In genomic region chr5:120018126-120018525, GRCm38 (mm10) we compare ENCODE assay signal across 18 mouse cellular contexts.
"Had no signal": no experiment of that assay in that cellular context is flagged by ENCODE, and none has a peak within 500 bp of the region (broad histone marks: within the 10 kb centered on the region; RNA-seq: fewer than 3 reads in every experiment).

No protein-coding gene starts in this region.

- H3K9me3 ChIP-seq: midbrain, embryonic 10.5 days; midbrain, embryonic 12.5 days; neural tube, embryonic 13.5 days; neural tube, embryonic 15.5 days had no signal

- ATAC-seq: midbrain, embryonic 16.5 days had no signal

- H3K4me3 ChIP-seq: midbrain, embryonic 10.5 days; midbrain, embryonic 12.5 days; neural tube, embryonic 13.5 days; neural tube, embryonic 15.5 days had no signal

- H3K36me3 ChIP-seq: midbrain, embryonic 10.5 days; midbrain, embryonic 12.5 days; neural tube, embryonic 13.5 days; neural tube, embryonic 15.5 days had no signal

- H3K27me3 ChIP-seq: midbrain, embryonic 12.5 days; neural tube, embryonic 13.5 days; neural tube, embryonic 15.5 days had no signal

- H3K4me1 ChIP-seq: midbrain, embryonic 10.5 days; midbrain, embryonic 12.5 days; neural tube, embryonic 13.5 days; neural tube, embryonic 15.5 days had no signal

- H3K27ac ChIP-seq: midbrain, embryonic 10.5 days; midbrain, embryonic 12.5 days; neural tube, embryonic 13.5 days; neural tube, embryonic 15.5 days had no signal

- H3K4me2 ChIP-seq: lung, embryonic 14.5 days; midbrain, embryonic 12.5 days; neural tube, embryonic 13.5 days; neural tube, embryonic 15.5 days had no signal

- DNase-seq: lung, adult 18-20 months; lung, embryonic 14.5 days; lung, postnatal 10 days; lung, postnatal 4 days; midbrain, embryonic 14.5 days; retina, postnatal 1 day; right cerebral cortex, adult 18-20 months; right cerebral cortex, postnatal 25 days; right cerebral cortex, postnatal 4 days; spleen, adult 18-20 months; thymus, adult 18-20 months; thymus, postnatal 14 days; thymus, postnatal 36 days had no signal

- H3K9ac ChIP-seq: lung, embryonic 14.5 days; midbrain, embryonic 12.5 days; neural tube, embryonic 13.5 days; neural tube, embryonic 15.5 days had no signal
